Mouse (Mus musculus) heart, postnatal 14 days (tissue): ENCODE data around the gene Tmed1. TPM values are rescaled to one million over a fixed set of nuclear protein-coding genes. Genes with fewer than 3 reads are reported as not detected.
"Not testable (repeated sequence)": the region's sequence is repeated elsewhere in the genome, so short reads cannot be mapped to it uniquely, and the experiment has no call there.

ENCODE experiments used
- DNase-seq, 2 experiments: peaks; one replicate each; pipeline ENCODE4 v3.0.0; 2021 to 2022
- intact Hi-C: fragments of 180-260 bp; cut with DNase I; formaldehyde crosslinking; loops from one replicate; pipeline ENCODE4 v1.15.1; 2025
- total RNA-seq, 2 experiments: library from RNA; stranded (reverse); gene quantifications; 2 replicates each; pipeline ENCODE4 v1.2.3; 2021

The Tmed1 gene
- total RNA-seq, 2 experiments from 2014 or later, result 40.7 to 44.5 TPM

DNA sequence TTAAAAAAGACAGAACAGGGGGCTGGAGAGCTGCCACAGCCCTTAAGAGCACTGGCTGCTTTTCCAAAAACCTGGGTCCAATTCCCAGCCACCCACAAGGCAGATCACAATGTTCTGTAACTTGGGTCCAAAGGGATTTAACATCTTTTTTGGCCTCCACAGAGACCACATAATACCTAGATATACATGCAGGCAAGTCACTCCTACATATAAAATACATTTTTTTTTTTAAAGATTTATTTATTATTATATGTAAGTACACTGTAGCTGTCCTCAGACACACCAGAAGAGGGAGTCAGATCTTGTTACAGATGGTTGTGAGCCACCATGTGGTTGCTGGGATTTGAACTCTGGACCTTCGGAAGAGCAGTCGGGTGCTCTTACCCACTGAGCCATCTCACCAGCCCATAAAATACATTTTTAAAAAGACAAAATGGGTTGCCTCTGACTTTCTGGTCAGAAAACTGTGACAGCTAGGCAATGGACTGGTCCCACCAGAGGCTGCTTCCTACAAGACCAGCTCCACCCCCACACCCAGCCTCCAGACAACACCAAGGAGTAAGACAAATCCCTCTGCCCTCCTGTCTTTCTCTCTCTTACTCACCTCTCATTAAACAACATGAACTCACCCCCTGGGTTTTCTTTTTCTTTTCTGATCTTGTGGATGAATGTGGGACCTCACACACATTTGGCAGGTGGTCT lies 17.2 kb upstream of the Tmed1 start:
- DNase-seq, result no peak
- intact Hi-C loops, result no loop called here

DNA sequence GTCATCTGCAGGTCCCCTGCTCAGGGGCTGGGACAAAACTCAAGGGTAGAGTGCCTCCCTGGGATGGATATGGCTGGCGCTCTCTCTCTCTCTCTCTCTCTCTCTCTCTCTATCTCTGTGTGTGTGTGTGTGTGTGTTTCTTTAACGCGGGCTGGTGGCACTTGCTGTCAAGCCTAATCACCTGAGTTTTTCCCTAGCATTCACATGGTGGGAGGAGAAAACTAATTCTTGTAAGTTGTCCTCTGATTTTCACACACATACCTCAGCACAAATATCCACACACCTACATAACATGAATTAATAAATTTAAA lies 16.5 kb upstream of the Tmed1 start:
- intact Hi-C loops, result no loop called here
- DNase-seq, result no peak

DNA sequence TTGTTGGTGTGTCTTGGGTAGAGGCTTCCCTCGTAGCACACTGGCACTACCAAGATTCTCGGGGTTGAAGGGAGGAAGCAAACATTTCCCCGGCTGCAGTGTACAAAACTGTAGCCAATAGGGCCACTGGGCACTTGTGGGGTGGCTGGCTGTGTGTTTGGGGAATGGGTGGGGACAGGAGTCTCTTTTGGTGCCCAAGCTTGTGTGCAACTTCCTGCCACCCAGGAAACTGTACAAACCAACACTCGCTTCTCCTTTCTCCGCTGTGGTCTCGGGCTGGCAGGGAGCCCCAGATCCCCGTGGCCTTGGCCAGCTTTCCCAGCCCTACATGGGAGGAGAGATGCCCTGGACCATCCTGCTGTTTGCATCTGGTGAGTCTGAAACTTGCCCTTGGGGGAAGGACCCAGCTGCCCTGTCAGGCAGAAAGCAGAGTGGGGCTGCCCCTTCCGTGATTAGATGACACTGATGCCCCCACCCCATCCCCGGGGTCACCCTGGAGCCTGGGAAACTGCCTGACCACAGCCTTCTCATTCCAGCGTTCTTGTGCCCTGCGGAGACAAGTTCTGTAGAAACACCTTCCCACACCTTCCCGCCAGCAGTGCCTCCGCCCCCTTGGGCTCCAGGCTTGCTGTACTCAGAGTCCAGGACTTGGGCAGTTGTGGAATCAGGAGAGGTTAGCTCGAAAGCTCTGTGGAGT lies 16.0 kb upstream of the Tmed1 start, which contains the start of gene AB124611:
AB124611 (plus strand) TSS at position 240 of the 697 bp plus-strand sequence.
- peak in 1 of 2 experiments; percentile 36 for DNase-seq
- intact Hi-C loops, result no loop called here

DNA sequence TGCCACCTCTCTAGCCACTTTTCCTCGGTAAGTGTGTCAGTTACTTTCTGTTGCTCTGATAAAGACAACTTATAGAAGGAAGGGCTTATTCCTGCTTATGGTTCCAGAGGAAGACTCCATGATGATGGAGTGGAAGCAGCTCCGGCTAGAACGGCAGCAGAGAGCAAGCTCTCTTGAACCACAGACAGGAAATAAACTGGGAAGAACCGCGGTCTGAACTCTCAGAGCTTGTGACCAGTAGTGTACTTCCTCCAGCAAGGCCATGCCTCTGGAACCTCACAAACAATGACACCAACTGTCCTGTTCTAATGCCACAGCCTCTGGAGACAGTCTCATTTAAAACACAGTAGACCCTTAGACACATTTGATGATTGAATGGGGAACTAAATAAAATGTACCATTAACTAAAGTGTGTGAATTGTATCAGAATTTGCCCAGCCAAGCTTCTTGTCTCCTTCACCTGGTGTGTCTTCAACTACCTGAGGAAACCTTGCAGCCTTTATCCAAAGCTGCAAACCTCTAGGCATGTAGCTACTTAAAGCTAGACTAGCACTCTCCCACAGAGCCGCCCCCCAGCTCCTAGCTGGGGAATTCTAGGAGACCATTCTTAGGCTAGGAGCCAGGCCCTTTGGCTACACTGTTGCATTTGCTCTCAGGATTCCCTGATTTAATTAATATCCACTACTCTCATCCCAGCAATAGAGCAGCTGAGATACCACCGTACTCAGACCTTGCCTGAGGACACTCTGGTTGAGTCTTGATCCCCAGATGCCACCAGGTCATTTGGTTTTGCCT lies 15.3 kb upstream of the Tmed1 start:
- intact Hi-C loops, result no loop called here
- DNase-seq, result no peak

DNA sequence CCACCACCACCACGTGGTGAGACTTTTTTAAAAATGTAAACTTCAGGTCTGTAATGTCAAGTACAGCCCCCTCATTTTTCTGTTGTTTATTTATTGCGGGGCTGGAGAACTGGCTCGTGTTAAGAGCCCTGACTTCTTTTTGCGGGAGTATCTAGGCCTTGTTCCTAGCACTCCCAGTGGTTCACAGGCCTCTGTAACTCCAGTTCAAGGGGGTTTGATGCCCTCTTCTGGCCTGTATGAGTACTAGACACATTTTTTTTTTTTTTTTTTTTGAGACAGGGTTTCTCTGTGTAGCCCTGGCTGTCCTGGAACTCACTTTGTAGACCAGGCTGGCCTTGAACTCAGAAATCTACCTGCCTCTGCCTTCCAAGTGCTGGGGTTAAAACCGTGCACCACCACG lies 8.6 kb upstream of the Tmed1 start:
- intact Hi-C loops, DNase-seq: not testable (repeated sequence)

DNA sequence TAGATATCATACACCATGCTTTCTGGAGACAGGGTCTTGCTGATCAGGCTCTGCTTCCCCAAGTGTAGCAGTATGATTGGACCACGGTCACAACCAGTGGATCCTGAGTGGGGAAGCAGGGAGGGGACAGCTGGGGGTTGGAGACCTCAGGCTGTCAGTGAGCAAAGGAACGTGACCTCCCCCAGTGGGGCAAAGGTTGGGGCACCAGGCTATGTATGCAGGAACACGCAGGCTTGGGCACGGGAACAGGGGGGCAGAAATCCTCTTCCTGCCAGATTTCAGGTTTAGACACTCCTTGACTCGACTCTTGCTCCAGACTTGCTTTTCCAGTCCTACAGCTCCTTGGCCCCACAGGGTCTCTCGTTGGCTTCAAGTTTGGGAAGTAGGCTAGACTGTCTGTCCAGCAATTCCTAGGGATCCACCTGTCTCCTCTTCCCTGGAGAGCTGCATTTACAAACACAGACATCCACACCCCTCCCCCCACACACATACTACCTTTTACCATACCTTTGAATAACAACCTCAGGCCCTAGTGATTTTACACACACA lies 8.0 kb upstream of the Tmed1 start:
- no peak for DNase-seq
- intact Hi-C loops, result loop anchor here (2.0 kb wide), 1 partner anchor 27 kb away; no protein-coding TSS in a partner anchor

DNA sequence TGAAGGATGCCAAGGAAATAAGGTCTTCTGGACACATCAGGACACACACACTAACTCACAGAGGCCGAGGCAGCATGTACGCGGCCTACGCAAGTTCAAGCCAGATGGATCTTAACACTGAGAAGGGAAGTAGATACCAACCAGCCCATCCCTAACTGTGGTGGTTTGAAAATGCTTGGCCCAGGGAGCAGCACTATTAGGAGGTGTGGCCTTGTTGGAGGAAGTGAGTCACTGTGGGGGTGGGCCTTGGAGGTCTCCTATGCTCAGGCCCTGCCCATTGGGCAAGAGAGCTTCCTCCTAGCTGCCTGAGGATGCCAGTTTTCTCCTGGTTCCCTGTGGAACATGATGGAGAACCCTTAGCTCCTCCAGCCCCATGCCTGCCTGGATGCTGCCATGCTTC lies 3.4 kb upstream of the Tmed1 start:
- no peak for DNase-seq
- intact Hi-C loops, result no loop called here

DNA sequence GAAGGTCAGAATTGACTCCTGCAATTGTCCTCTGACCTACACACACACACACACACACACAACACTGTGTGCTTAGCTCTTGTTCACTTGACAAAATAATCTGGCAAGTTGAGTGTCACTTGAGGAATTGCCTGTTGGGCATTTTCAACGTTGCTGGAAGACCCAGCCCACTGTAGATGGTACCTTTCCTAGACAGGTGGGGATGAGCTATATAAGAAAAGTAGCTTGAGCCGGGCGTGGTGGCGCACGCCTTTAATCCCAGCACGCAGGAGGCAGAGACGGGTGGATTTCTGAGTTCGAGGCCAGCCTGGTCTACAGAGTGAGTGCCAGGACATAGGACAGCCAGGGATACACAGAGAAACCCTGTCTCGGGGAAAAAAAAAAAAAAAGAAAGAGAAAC lies 1.0 kb upstream of the Tmed1 start:
- intact Hi-C loops, result no loop called here

DNA sequence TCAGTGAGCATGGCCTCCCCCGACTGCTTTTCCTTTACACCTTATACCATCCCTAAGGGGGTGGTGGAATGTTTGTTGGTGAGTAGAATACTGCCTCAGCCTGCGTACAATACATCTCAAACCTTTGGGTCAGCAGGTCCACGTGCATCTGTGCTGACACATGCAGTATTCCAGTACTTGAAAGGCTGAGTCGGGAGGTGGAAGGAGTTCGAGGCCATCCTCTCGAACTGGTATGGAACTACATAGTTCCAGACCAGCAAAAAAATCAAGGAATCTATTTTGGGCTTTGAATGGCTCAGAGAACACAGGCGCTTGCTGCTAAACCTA lies 600 bp upstream of the Tmed1 start:
- no peak for DNase-seq
- intact Hi-C loops, result no loop called here

More for the DNA sequence above, 1.0 kb upstream of the Tmed1 start:
- no peak for DNase-seq

DNA sequence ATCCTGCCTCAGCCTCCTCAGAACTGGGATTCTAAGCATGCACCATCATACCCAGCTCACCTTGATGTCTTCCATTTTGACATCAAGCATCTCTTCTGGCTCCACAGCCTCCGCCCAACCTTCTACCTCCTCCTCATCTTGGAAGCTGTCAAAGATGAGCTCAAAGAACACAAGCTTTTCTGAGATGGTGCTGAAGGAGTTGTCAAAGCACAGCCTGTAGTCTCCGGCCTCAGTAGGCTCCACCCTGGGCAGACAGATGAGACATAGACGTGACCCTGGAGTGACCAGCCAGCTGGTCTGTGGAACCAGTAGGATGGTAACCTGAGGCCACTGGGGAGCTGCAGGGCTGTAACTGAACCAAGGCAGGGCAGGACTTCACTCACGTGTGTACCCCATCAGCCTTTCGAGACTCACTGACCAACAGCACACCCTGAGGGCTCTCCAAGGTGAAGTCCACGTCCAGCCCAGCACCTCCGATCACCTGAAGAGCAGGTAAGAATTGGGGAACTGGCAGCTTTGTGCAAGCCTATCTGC lies 1.1 kb downstream of the Tmed1 start:
- DNase-seq, result no peak
- intact Hi-C loops, result no loop called here

DNA sequence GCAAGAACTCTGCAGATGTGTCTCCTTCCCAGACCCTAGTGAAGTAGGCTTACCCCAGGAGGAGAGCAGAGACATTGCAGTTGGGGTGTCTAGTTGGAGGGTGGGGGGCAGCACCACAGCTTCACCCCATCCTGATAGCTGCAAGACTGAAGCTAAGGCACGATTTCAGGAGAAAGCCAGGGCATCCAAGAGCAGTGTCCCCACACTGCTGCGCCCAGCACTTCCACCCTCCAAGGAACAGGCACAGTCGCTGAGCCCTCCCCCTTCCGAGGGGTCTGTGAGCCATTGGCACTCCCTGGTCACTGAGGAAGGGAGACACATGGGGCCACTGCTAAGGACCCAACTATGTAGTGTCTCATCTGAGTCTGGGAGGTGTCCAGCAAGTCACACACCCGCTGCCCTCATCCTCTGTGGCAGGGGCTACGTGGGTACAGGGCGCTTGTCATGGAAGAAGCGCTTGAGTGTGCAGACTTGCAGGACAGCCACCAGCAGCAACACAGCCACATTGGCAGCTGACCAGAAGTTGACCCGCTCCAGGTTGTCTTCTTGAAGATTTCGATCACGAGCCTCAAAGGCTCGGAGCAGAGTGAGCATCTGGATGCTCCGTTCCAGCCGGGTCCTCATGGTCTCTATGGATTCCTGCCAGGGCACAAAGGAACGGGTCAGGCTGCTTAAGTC lies 2.2 kb downstream of the Tmed1 start:
- intact Hi-C loops, result no loop called here

DNA sequence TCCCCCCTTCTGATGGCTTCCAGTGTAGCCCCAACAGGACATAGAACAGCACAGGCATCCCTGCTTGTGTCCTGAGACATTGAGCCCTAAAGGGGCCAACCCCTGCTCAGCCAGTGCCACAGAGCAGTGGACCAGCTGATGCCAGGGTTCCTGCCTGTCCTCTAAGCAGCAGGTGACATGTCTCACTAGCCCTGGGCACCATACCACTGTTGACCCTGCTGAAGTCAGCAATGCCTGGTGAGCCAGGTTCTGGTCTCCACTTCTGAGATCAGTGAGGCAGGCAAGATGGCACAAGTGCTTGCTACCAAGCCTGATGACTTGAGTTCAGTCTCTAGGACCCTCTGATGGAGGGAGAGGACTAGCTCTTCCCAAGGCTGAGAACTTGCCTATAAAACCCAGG lies 4.3 kb downstream of the Tmed1 start:
- intact Hi-C loops, result no loop called here
- no peak for DNase-seq

More for the DNA sequence above, 2.2 kb downstream of the Tmed1 start:
- DNase-seq, result no peak

DNA sequence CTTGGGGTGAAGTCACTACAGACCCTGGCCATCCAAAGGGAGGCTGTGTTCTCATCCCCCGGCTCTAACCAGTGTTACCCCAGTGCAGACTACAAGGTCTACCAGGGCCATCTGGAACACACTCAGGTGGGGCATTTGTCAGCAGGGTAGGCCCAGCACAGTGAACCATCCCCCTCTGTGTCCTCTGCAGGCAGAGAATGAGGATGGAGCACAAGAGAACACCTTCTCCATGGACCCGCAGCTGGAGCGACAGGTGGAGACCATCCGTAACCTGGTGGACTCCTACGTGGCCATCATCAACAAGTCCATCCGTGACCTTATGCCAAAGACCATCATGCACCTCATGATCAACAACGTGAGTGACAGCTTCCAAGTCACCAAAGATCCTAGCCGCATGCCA lies 6.7 kb downstream of the Tmed1 start:
- intact Hi-C loops, result no loop called here
- no peak for DNase-seq

DNA sequence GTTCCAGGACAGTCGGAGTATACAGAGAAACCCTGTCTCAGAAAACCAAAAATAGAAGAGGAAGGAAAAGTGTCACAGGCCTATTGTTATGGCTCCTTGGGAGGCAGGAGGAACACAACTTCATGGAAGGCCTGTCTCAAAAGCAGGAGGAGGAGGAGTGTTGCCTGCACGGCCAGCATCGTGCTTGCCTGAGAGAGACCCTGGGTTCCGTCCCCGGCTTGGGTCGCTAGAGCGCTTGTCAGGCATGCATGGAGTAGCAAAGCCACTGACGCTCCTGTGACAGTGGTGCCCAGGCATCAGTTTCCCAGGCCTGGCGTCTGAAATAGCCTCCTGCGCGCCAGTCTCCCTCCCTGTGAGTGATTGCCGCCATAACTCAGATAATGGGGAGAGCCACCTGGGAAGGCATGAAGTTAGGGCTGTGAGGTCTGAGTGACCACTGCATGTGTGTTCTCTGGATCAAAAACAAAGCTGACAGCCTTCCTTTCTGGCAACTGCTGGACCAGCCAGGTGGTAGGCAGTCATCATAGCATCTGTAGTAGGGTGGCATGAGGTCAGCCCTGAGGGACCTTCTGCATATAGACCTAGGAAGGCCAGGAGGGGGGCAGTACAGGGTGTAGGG lies 11.7 kb downstream of the Tmed1 start:
- no peak for DNase-seq
- intact Hi-C loops, result no loop called here

DNA sequence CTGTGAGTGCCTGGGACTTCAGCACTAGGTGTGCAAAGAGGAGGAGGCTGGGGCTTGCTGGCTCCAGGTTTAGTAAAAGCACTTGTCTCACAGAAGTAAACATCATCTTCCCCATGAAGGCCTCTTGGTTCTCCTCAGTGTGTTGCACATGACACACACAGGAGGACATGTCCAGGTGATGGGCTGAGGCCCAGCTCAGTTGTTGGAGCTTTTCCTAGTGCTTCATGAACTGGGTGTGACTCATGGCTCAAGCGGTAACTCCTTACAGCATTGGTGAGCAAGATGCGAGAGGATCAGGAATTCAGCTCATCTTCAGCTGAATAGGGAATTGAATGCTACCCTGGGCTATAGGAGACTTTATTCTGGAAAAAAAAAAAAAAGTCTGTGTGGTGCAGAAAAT lies 12.4 kb downstream of the Tmed1 start:
- intact Hi-C loops, result no loop called here
- DNase-seq, result no peak

DNA sequence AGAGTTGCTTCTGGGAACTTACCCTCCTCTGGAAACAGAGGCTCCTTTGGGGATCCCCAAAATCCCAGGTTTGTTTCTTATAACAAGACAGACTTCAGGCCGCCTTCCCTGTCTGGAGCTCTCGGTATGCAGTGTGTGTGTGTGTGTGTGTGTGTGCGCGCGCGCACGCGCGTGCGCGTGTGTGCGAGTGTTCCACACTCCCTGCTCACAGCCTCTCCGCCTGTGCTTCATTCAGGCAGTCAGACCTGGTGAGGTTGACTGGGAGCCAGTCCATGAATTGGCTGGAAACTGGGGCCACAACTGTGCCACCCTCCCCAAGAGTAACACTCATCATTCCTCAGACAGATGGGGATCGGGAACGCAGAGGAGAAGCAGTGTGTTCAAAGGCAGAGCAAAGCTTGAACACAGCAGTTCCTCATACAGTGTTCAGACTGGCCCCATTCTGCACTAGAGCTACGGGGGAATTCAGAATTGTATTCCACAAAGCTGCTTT lies 13.0 kb downstream of the Tmed1 start:
- DNase-seq, result no peak
- intact Hi-C loops, result no loop called here

DNA sequence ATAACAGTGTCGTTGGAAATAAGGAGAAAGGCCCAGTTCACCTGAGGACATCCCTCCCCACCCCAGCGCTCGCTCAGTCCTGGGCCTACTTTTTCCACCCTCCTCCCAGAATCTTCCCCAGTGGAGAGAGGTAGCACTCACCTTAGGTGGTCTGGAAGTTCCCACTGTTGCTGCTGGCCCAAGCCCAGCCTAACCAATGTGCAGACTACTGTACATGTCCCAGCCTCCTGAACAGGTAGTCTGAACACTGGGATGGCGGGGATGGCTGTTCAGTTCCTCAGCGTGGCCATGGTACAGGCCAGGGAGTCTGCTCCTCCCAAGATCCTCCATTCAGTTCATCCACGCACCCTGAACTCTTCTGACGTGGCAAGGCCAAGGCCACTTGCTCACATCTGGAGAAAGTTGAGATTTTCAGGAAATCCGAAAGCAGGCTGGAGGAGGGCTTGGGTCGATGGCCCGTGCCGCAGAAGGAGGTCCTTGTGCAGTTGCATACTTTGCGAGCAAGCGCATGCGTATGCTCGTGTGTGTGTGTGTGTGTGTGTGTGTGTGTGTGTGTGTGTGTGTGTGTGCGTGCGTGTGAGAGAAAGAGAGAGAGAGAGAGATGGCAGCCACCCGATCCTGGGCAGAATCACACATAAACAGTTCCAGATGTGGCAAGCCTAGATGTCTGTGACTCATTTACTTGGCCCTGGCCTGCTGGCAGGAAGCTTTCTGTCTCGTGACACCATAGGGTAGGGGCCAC lies 13.6 kb downstream of the Tmed1 start:
- intact Hi-C loops, result no loop called here
- peak; percentile 43 to 50 for DNase-seq

DNA sequence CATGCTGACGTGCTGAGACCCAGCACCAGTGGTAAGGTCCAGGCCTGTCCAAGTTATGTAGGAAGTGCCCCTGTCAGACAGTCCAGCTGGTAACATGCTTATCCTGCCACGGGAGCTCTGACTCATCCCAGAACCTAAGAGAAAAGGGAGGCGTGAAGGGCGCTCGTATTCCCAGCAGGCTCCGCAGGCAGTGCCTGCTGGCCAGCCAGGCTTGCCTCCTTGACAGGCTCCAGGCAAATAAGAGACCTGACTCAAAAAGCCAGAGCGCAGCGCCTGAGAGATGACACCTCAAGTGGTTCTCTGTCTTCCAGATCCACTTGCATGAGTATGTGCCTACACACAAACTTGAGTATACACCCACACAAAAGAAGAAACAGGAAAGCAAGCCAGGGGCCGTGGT lies 15.3 kb downstream of the Tmed1 start:
- intact Hi-C loops, result no loop called here

DNA sequence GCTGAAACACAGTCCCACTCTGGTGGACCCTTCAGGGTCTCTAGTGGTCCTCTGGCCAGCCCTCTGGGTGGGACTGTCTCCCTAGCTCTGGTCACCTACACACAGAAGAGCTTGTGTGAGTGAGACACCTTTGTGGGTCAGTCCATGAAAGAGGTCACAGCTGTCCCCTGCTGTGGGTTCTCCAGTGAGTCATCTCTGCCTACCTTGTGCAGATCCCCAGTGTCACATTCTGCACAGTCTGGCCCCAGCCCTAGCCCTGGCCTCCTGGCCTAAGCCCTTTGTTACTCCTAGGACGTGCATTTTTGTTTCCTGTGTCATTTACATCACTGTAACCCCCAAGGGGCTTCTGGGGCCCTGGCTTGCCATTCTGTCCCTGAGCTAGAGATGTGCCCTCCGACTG lies 16.1 kb downstream of the Tmed1 start:
- DNase-seq, result no peak
- intact Hi-C loops, result no loop called here

More for the DNA sequence above, 15.3 kb downstream of the Tmed1 start:
- DNase-seq, result no peak
